Mouse (Mus musculus) brain, embryonic 14.5 days (tissue): ENCODE results near the gene Gdf2. TPM values are rescaled to one million over a fixed set of nuclear protein-coding genes. Genes with fewer than 3 reads are reported as not detected.

Source experiments
- DNase-seq: peaks from one replicate; pipeline ENCODE4 v3.0.0-alpha.2; 2011; ENCODE audit warnings: low read depth
- CTCF ChIP-seq: fragments of 200-500 bp; IDR thresholded peaks from 2 replicates; pipeline ENCODE4 v1.5.1; 2012; ENCODE audit warnings: inconsistent platforms, mild to moderate bottlenecking, moderate library complexity, borderline replicate concordance; ENCODE audit not compliant: insufficient read depth, insufficient read length; ENCODE audit errors: extremely low read depth
- POLR2A ChIP-seq: fragments of 200-500 bp; IDR thresholded peaks from 2 replicates; pipeline ENCODE4 v1.6.1; 2012; ENCODE audit warnings: mild to moderate bottlenecking, inconsistent platforms, borderline replicate concordance; ENCODE audit not compliant: poor library complexity, insufficient read depth, insufficient read length, severe bottlenecking; ENCODE audit errors: extremely low read depth
- polyA plus RNA-seq: library from polyadenylated mRNA; depleted of rRNA; stranded (reverse); fragments of >200 nt; gene quantifications from 2 replicates; pipeline ENCODE4 v1.2.3, GENCODE M21; 2012; rRNA removed

Gdf2 gene
- polyA plus RNA-seq, 1 experiment, result not detected

DNA sequence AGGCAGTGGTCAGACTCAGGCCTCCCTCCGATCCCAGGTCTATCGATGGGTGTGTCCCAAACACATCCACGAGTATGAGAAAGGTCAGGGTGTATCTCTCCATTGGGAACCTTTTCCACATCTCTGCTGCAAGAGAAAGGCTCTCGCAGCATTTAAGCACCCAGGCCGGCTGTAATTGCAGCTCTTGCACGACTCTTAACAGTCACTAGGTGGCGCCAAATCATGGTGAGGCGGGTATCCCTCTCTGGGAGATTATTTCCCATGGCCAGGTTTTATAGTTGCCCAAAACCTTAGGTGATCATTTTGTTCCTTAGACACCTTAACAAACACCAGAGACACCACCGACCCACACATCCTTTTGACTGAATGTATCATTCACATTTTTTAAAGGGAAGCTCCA lies 18.5 kb downstream of the Gdf2 start:
- peak; percentile 79 for TF ChIP-seq CTCF
- no peak for TF ChIP-seq POLR2A
- DNase-seq, result peak; percentile 63

DNA sequence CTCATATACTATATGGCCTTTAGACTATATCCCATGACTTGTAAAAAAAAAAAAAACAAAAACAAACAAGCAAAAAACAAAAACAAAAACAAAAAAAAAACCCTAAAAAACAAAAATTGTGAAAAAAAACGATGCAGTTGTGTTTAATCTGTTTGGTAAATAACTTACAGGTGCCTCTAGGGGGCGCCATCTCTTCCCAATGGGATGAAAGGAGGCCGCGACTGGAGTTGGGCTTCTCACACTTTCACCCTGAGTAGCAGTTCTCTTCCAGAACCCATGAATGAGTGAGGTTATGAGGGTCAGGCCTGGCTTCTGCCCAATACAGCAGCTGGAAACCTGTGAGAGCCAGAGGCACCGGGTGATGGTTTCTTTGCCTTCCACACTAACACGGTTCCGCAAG lies 24.8 kb downstream of the Gdf2 start:
- no peak for TF ChIP-seq POLR2A
- no peak for TF ChIP-seq CTCF
- DNase-seq, result no peak

DNA sequence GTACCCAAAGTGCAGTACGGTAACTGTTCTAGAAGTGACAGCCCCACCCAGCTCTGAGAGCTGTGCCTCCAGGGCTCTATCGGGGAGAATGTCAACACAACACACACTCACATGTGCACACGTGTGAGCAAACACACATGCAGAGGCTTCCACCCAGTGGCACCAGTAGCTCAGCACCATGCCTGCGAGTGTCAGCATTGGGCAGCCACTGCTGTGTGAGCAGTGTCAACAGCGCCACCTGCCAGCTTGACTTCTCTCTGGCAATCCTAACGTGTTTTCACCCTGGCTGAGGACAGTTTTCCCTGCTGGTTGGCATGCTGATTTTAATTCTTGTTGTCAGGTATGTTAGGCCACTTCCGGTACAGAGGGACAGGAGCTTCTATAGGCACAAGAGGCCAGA lies 31.8 kb downstream of the Gdf2 start:
- peak; percentile 47 for DNase-seq

DNA sequence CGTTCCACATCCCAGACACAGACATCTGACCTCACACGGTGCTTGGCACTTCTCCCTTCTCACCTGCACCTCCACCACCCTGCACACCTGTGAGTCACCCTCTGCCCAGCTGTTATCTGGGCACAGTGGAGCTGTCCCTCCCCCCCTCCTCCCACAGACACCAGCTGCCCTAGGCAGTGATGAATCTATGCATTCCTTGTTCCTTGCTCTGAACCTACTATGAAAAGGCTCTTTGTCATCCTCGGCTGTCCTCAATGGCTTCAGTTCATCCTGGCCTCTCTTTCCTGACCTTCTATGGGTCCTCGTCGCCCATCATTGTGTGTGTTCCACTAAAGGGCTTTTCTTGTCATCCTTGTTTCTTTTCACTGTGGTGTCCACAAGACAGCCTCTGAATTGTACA lies 33.9 kb downstream of the Gdf2 start:
- DNase-seq, result no peak
- TF ChIP-seq CTCF (no peak), POLR2A (no peak)

More for the DNA sequence above, 31.8 kb downstream of the Gdf2 start:
- peak; percentile 51 for TF ChIP-seq CTCF
- TF ChIP-seq POLR2A, result no peak

DNA sequence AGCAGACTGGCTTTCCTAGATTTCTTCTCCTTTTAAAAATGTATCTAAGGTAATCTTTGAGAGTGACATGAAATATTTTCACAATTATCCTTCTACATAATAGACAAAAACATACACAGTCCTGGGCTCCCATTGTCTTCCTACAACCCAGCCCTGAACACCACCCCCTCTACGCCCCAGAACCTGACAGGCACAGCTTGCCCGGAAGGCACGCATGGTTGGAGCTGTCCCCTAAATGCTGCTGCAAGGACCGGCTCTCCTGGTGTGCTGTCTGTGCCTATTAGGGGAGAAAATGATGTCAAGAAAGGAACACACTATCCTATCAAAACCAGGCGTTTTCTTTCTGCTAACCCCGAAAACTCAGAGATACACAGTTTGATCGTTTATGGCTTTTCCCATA lies 36.9 kb downstream of the Gdf2 start:
- no peak for TF ChIP-seq POLR2A
- no peak for TF ChIP-seq CTCF
- peak; percentile 32 for DNase-seq

DNA sequence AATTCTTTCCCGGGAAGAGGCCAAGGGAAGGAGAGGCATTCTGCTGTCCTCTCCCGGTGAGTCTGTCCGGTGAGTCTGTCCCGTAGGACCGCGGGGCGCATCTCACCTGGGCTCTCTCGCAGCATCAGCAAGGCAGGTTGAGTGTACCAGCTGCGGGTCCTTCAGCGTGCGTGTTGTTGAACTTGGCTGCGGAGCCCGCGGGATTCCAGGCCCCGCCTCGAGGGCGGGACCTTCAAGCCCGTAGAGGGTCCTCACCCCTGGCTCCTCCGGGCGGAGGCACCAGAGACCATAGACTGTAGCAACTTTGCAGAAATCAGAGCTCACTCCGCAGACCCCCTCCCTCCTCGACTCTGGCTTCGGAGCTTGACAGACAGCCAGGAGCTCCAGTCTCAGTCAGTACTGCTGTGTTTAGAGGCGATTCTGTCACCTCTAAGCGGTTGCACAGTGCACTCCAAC lies 37.8 kb downstream of the Gdf2 start, which contains the start of gene Zfp488:
Gene Zfp488 (minus strand): TSS at position 161 of the 456 bp plus-strand sequence.
- peak; percentile 55 for DNase-seq
- TF ChIP-seq CTCF (no peak), POLR2A (no peak)

DNA sequence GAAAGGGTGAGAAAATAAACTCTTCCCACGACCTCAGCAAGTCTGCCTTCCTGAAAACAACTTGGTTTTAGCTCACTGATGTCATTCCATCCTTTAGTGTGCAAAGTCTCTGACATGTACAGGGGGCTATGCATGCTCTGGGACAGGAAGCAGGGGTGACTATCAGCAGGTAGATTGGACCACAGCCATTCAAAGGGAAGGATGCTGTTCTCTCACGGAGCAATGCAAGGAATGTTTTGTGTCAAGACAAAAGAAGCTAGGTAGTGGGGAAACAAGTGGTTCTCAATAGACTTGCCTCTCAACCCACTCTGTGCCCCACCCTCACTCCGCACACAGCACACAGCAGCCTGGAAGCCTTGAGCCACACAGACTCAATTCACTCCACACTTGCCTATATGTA lies 48.4 kb downstream of the Gdf2 start:
- TF ChIP-seq CTCF (no peak), POLR2A (no peak)
- DNase-seq, result no peak

DNA sequence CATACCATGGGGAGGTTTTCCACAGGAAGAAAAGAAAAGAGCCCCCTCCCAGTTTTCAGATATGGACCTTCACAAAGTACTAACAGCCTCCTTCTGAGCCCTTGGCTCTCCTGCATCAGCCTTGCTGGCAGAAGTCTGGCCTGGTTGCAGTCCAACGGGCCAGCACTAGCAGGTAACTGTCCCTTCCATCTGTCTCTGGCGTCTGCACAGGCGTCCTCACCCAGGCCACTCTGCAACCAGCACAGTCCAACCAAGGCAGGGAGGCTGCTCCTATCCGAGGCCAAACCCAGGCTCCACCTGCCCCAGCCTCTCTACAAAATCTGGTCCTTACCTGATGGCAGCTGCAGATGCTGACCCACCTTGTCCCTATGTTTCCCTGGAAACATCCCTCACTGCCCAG lies 51.1 kb downstream of the Gdf2 start:
- TF ChIP-seq POLR2A (no peak), CTCF (no peak)
- no peak for DNase-seq

DNA sequence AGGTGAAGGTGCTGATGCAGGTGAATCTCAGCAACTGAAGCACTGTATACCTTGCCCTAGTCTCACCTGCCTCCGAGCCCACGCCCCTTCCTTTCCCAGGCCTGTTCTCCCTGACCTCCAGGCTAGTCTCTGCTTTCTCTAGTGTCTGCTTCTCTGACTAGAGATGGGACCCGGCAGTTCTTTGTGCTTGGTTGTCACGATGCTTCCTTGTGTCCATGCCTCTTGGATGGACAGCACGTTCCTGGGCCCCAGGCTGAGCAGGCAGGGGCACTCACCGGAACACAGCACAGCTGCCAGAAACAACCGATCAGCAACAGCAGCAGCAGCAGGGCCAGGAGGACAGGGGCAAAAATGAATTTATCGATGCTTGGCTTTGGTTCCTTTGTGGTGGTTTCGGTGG lies 52.2 kb downstream of the Gdf2 start:
- no peak for DNase-seq
- TF ChIP-seq POLR2A (no peak), CTCF (no peak)

DNA sequence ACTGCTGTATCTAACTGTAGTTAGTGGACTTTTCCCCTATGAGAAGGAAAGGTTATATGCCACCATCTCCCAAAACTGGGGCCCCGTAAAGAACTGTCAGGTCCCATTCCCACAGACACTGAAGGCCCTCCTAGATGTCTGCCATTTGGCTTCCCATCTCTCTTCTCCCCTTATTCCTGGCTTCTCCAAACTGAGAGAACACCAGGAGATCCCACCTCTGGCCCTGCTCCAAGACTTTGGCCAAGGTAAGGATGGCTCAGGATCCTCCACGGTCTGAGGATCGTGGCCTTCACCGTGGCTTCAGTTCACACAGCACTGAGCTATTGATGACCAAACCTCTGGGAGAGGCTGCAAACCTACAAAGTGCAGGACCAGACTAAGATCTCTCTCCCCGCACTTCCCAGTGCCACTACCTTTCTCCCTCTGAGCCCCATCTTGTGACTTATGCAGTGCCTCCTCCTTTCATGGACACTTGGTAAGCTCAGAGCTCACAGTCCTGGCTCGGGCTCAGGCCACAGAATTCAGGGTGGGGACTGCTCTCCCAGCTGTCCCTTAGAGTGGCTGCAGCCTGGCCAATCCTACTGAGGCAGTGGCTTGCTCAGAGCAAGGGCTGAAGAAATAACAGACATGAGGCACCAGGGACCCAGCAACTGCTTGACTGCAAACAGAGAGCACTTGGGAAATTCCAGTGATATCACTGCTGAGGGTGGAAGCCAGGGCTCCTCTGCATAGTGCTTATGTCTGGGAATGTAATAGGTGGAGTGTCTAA lies 52.9 kb downstream of the Gdf2 start:
- no peak for DNase-seq
- TF ChIP-seq CTCF (no peak), POLR2A (no peak)

Other genes starting within 250 kb of the Gdf2 start
- gene Gdf10, start 17.5 kb upstream of the Gdf2 start, polyA plus RNA-seq, result 3.1 and 4.5 TPM in 2 replicates
- 0.01 TPM in 1 of 2 replicates, not detected in the other for gene Rbp3, start 13.0 kb downstream of the Gdf2 start, polyA plus RNA-seq
- 0.52 and 1.1 TPM in 2 replicates for gene Zfp488, start 37.7 kb downstream of the Gdf2 start, polyA plus RNA-seq
- not detected in 2 replicates for gene Gm30083, start 74.1 kb downstream of the Gdf2 start, polyA plus RNA-seq
- gene Gm5460, start 75.7 kb downstream of the Gdf2 start, polyA plus RNA-seq, result not detected in 2 replicates
- not detected in 2 replicates for gene Antxrl, start 111.7 kb downstream of the Gdf2 start, polyA plus RNA-seq
- 0.46 and 1.1 TPM in 2 replicates for gene Anxa8, start 144.9 kb downstream of the Gdf2 start, polyA plus RNA-seq
- gene A630023A22Rik, start 161.7 kb downstream of the Gdf2 start, polyA plus RNA-seq, result not detected in 2 replicates
- gene Npy4r, start 211.4 kb downstream of the Gdf2 start, polyA plus RNA-seq, result 0.09 and 0.11 TPM in 2 replicates